Mouse (Mus musculus): ENCODE data around the gene Fank1.

The Fank1 gene

DNA sequence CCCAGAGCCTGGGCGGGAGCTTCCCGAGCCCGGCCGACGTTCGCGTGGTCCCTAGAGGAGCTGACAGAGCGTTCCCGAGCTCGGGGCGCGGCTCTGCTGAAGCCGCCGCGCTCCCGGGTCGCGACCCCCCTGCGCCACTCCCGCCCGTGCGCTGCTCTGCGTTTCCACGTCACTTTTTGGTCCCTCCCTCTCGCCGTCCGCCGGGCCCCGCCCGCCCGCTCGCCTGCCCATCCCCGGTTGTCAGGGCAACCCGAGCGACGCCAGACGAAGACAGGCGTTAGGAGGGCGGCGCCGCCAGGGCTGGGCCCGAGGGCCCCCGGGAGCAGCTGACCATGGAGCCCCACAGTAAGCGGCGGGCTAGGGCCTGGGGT is at the start of gene Fank1:
Gene Fank1, plus strand, starts transcription at position 236 of the 371 bp plus-strand sequence.
- DNase-seq (ENCODE audit: low read depth), result peak; percentile 89

DNA sequence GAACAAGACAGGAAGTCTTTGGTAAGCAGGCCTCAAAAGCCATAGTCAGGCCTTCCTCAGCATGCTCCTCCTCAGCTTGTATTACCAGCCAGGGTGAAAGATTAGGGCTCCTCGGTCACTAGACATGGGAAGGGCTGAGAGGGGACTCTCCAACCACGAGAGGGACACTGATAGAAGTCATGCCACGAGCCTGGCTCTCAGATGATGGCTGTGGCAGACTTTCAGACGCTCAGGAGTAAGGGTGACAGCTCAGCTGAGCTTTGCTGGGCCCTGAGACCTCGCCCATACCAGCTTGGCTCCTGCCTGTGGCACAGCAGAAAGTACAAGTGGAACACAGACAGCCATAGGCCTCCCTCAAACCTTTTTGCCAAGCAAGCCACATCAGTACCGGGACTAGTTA is 49.6 kb upstream of the Fank1 start:
- DNase-seq (ENCODE audit: low read depth), result no peak

DNA sequence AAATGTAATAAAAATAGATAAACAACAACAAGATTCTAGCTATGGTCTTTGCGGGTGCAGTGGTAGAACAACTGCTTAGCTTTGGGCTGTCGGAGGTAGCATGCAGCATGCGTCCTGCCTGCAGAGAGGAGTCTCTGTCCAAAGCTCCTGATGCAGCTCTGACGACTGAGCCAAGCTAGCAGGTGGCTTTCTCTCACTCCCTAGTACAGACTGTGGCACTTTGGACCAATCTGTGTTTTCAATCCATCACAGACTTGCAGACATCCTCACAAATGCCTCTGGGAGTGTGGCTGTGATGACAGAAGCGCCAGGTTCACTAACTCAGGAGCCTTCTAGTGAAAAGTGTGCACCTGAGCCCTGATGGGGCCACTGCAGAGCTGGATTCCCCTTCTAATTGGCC is 47.3 kb upstream of the Fank1 start:
- no peak for DNase-seq (ENCODE audit: low read depth)

DNA sequence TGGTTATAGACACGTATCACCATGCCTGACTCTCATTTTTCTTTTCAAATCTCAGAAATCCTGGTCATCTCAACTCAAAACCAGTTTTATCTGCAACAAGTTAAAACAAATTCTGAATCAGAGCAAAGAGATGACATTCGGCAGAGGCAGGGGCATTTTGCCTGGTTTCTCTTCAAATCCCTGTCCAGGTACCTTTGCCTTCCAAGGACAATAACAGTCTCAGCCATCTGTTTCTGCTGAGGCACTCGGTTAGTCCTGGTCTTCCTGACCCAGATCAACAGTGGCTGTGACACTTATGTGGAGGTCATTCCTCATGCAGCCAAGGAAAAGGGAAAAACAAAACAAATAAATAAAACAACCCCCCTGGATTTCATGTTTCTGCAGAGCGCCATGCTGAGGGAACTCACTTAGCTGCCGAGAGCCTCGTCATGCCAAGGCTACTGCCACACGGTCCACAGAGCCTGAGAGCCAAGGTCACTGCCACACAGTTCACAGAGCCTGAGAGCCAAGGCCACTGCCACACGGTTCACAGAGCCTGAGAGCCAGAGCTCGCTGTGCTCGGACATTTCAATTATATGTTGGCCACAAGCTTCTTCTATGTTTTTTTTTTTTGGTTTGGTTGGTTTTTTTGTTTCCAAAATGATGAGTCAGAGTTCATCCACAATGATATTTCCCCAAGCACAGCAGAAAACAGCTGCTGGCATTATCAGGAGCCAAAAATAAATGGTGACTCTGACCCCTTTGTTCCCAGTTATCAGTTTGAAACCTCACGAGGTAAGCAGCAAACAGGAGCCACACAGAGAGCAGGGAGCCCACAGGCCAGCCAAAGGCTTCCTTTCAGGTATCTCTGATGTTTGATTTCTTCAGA is 46.1 kb upstream of the Fank1 start:
- no peak for DNase-seq (ENCODE audit: low read depth)

DNA sequence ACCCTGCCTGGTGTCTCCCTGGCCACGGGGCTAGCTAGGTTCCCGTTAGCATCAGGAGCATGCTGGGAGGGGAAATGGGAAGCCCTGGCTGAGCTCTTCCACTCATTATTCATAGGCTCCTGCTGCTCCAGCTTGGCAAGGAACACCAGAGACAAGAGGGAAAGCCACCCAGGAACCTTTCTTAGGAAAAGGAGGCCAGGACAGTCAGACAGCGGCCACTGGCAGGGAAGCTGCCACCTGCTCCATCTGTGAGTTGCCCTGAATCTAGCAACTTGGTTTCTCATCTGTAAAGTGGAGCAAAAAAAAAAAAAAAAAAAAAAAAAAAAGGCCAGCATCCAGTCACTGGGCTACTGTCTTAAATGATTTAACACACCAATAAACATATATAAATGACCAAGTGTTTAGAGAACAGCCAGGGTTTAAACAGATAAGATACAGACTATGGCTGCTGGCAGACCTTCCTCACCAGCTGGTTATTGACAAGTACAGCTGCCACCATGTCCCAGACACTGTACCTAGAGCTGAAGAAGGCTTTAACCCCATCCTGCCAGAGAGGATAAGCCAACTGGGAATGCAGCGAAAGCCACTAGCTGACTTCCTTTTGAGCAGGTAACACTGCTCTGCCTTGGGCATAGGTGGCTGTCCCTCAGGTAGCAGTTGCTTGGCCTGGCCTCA is 44.6 kb upstream of the Fank1 start:
- DNase-seq (ENCODE audit: low read depth), result no peak

- no peak for DNase-seq (ENCODE audit: low read depth)
Measured at GRCm38 (mm10) chr7:133740558-133740957, 36.1 kb upstream of the Fank1 start.

DNA sequence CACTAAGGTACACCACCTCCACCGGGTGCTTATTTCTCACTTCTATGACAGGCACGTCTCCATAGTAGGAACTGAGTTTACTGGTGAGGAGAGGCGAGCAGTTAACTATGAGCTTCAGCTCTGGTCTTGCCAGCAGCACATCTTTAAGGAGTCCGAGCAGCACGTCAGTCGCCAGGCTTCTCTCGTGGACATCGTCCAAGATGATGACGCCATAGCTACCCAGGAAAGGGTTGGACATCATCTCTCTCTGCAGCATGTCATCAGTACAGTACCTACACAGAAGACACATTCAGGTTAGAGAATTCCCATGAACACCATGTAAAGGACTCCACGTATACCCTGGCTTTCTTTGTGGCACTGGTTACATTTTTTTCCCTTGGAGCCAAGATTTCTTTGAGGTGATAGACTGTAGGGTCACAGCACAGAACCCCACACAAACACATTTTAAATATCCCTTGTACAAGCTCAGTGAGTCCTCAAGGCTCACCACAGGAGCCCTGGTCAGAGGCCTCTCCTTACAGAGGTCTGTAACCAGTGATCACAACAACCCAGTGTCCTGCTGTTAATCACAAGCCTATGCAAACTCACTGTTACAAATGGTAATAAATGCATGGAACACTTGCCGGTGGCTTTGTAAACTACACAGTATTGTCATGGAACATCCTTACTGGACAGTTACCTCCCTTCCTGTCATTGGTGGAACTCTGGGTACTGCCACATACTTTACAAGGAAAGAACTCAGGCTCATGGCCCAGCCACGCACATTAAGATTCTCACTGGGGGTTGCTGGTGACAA is 33.9 kb upstream of the Fank1 start:
- DNase-seq (ENCODE audit: low read depth), result no peak

GRCm38 (mm10) chr7:133743611-133744010 is 33.0 kb upstream of the Fank1 start:
- DNase-seq (ENCODE audit: low read depth), result no peak

GRCm38 (mm10) chr7:133744209-133744608 is 32.5 kb upstream of the Fank1 start:
- no peak for DNase-seq (ENCODE audit: low read depth)

- DNase-seq (ENCODE audit: low read depth), result no peak
Measured at GRCm38 (mm10) chr7:133744701-133745100, 32.0 kb upstream of the Fank1 start.

- DNase-seq (ENCODE audit: low read depth), result no peak
Measured at GRCm38 (mm10) chr7:133747372-133747771, 29.3 kb upstream of the Fank1 start.

DNA sequence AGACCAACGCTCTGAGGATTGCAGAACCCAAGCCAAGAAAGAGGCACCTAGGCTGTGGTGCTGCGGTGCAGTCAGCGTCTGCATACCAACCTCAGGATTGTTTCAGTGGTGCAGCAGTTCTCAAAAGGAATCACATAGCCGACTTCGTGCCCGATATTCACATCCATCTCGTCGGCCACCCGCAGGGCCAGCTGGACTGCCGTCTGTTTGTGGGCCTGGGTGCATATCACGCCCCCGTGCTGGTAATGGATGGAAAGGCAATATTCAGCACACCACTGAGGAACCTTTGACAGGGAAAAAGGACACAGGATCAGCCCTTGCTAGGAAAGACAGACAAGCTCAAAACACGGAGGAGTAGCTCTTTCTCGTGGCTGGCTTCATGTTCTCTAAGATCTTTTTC is 27.9 kb upstream of the Fank1 start:
- DNase-seq (ENCODE audit: low read depth), result no peak

DNA sequence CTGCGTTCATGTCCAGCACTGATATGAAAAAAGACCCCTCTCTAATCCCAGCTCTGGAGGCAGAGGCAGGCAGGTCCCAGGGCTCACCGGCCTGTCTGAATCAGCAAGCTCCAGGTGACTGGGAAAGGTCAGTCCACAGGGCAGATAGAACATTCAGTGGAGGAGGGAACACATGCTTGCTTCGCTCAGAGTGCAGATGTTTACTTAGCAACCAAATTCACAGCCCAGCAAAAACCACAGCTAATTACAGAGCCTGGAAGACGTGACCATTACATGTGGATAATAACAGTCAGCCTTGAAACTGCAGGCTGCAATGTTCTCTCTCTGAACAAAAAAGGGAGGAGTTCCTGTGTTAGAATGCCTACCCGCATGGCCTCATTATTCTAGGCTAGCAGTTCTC is 26.0 kb upstream of the Fank1 start:
- DNase-seq (ENCODE audit: low read depth), result no peak

- no peak for DNase-seq (ENCODE audit: low read depth)
Measured at GRCm38 (mm10) chr7:133751163-133751562, 25.5 kb upstream of the Fank1 start.

GRCm38 (mm10) chr7:133757961-133758455 is 18.7 kb upstream of the Fank1 start:
- no peak for DNase-seq (ENCODE audit: low read depth)

DNA sequence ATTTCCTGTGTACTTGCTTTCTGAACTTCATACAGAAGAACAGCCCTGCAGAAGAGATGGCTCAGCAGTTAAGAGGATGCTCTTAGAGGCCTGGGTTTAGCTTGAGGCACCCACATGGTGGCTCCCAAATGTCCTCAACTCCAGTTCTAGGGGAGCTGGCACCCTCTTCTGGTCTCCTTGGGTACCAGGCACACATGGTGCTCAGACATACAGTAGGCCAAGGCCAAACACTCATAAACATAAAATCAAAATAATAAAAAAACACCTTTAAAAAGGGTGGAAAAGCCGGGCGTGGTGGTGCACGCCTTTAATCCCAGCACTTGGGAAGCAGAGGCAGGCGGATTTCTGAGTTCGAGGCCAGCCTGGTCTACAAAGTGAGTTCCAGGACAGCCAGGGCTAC is 17.9 kb upstream of the Fank1 start:
- DNase-seq (ENCODE audit: low read depth), result no peak

DNA sequence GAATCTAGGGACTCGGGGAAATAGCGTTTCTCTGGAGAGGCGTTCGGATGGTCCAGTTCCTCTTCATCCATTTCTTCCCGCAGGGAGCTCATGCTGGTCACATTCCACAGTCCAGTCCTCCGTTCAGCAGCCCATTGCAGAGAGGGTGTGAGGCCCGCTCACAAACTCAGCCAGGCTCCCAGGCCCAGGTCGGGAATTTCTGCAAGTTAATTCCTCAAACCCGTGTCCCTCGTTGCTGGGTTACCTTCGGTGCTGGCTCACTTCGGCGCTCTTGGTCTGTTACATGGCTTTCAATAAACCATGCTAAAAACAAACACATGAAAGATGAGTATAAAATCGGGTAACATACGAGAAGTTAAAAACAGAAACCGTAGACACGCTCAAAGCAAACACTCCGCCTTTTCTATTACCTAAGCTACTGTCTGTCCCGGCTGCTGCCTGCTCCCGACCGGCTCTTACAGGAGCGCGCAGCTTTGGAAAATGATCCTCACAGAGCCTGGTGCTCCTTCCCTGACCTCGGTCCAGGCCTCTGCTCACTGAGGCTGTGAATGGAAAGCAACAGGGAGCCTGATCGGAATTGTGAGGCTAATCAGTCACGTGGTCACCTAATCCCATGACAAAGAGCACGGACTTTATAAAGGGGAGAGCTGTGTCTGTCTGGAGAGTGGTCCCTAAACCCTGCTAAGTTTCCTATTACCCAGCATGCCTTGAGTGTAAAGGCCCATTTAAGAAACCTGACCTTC is 16.9 kb upstream of the Fank1 start:
- DNase-seq (ENCODE audit: low read depth), result no peak

DNA sequence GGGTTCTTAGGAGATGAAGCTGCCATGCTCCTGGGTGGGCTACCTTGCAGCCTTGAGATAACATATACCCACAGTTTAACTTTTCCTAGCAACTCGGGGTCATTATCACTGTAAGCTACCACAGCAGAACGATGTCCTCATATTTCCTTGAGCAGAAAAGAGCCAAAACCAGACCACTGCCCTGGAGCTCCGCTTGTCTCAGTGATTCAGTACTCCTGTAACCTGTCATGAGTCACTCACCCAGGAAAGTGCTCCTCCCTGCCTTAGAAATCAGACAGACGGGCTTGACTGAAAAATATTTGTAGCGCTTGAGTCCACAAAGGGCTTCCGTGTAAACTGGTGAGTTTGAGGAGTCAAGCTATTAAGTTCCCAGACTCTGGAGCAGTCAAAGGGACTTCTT is 14.0 kb upstream of the Fank1 start:
- no peak for DNase-seq (ENCODE audit: low read depth)

DNA sequence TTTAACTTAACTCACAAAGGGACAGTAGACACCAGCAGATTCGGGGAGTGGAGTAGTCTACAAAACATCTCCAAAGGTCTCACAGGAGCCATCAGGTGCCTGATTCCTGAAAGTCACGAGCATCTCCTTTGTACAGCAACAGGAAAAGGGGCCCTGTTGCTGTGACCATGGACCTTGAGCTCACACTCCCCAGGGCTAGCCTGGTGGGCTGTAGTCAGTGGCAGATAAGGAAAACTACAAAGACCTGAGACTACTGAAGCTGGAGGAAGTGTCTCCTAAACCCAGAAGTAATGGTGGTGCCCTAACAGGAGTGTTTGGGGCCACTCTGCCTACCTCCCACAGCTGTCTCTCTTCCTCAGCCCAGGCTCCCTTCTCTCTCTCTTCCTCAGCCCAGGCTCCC is 12.2 kb upstream of the Fank1 start:
- DNase-seq (ENCODE audit: low read depth), result no peak

- DNase-seq (ENCODE audit: low read depth), result no peak
Measured at GRCm38 (mm10) chr7:133765240-133765848, 11.3 kb upstream of the Fank1 start.

DNA sequence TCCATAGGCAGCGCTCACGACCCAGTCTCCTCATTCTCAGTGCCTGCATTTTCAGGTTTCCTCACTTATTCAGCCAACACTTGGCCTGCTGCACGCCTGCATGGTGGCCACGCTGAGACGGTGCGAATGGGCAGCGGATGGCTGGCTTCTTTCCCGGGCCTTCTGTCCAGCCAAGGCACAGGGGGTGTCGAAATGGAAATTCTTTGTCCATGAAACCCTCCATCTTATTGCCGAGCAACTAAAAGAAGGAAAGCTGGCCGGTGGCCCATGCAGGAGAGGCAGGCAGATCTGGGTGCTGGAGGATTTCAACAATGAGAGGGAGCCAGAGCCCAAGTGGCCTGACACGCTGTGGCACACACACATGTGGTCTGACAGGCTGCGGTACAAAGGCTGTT is 10.8 kb upstream of the Fank1 start:
- no peak for DNase-seq (ENCODE audit: low read depth)

All from naive thymus-derived CD4-positive, alpha-beta T cell, adult 2 months (primary cell).